Mouse (Mus musculus): ENCODE measurements around the gene Hist1h3i. TPM values are rescaled to one million over a fixed set of nuclear protein-coding genes. Genes with fewer than 3 reads are reported as not detected.
A peak's percentile ranks its signal among the peaks of the same experiment; 100 is the strongest.
"Not testable (repeated sequence)": the region's sequence is repeated elsewhere in the genome, so short reads cannot be mapped to it uniquely, and the experiment has no call there.

The Hist1h3i gene
- polyA plus RNA-seq, 1 experiment from 2014 or later: 72.0 TPM

DNA sequence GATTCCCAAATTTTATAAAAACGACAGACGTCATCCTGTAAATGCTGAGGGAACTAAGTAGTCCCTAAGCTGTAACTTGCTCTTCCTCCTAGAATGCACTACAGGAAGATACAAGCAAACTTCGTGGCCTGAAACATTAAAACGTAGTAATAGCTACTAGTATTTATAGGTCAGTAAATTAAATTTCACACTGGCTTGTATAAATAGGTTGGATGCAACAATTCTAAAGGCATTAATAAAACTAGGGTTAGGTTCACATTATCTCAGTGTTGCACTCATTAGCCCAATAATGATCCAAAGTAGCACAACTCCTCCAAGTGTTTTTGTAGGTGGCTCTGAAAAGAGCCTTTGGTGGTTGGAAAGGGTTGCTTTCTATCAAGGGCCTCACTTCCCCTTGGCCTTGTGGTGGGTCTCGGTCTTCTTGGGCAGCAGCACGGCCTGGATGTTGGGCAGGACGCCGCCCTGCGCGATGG, 30.1 kb downstream of the Hist1h3i start:
- H3K4me3 ChIP-seq (replicated peaks; ENCODE audit: low read depth, low read length): peak overlapping the region; percentile 44
- H3K4me1 ChIP-seq (replicated peaks; ENCODE audit: insufficient read depth, low read length): no peaks in the 10 kb centered on the region
- H3K36me3 ChIP-seq (ENCODE audit: insufficient read depth, low read length): no peaks in the 10 kb centered on the region
- ATAC-seq (replicated peaks; ENCODE audit: low FRiP score, low read depth): no peak
- H3K9me3 ChIP-seq (replicated peaks; ENCODE audit: low read length): no peaks in the 10 kb centered on the region
- no peak for TF ChIP-seq CTCF (IDR thresholded peaks at IDR 0.05; ENCODE audit: low read depth)
- DNase-seq (ENCODE audit: low spot score): peak; percentile 29
- 2% methylated on average over 10 of the region's 10 CpGs for WGBS
- peak overlapping the region; percentile 65 for H3K4me2 ChIP-seq (ENCODE audit: low read length)
- peak overlapping the region; percentile 92 for H3K27ac ChIP-seq
- H3K27me3 ChIP-seq (ENCODE audit: insufficient read depth, low read length): no peaks in the 10 kb centered on the region
- peak overlapping the region; percentile 46; the same call in 1 of the 2 replicates for H3K9ac ChIP-seq (ENCODE audit: low read depth, low read length)

- no peak for ATAC-seq (replicated peaks; ENCODE audit: low FRiP score, low read depth)
- H3K4me2 ChIP-seq (ENCODE audit: low read length): 0 out of 2 replicates have a peak overlapping the region, but pooled peaks have one; percentile 16
- no peaks in the 10 kb centered on the region for H3K27me3 ChIP-seq (ENCODE audit: insufficient read depth, low read length)
- H3K27ac ChIP-seq: no peak overlapping the region
- TF ChIP-seq CTCF (IDR thresholded peaks at IDR 0.05; ENCODE audit: low read depth): no peak
- no peaks in the 10 kb centered on the region for H3K9me3 ChIP-seq (replicated peaks; ENCODE audit: low read length)
- no peak overlapping the region for H3K4me3 ChIP-seq (replicated peaks; ENCODE audit: low read depth, low read length)
- 22% methylated on average over 3 of the region's 3 CpGs for WGBS
- no peaks in the 10 kb centered on the region for H3K4me1 ChIP-seq (replicated peaks; ENCODE audit: insufficient read depth, low read length)
- no peaks in the 10 kb centered on the region for H3K36me3 ChIP-seq (ENCODE audit: insufficient read depth, low read length)
- no peak overlapping the region for H3K9ac ChIP-seq (ENCODE audit: low read depth, low read length)
- peak; percentile 47 for DNase-seq (ENCODE audit: low spot score)
Observed at GRCm38 (mm10) chr13:21752356-21752755, 30.8 kb downstream of the Hist1h3i start.

DNA sequence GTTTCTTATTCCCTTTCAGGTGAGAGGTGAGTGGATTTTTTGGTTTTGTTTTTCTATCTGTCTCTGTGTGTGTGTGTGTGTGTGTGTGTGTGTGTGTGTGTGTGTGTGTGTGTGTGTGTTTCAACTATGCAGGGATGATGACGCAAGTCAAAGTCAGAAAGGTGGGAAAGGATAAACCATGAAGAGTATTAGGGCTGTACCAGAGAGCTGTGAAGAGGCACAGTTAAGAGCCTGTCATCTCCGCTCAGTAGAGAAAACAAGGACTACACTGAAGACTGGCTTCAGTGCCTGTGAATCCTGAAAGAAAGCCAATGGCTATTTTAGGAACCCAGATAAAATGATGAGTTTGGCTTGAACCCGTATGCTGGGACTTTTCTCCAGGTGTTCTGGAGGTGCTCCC, 31.3 kb downstream of the Hist1h3i start:
- 0 out of 2 replicates have a peak overlapping the region, but pooled peaks have one; percentile 16 for H3K4me2 ChIP-seq (ENCODE audit: low read length)
- H3K4me3 ChIP-seq (replicated peaks; ENCODE audit: low read depth, low read length): no peak overlapping the region
- H3K27ac ChIP-seq: no peak overlapping the region
- H3K36me3 ChIP-seq (ENCODE audit: insufficient read depth, low read length): no peaks in the 10 kb centered on the region
- DNase-seq (ENCODE audit: low spot score) (no peak), ATAC-seq (replicated peaks; ENCODE audit: low FRiP score, low read depth) (no peak)
- 78% methylated on average over 3 of the region's 3 CpGs for WGBS
- no peaks in the 10 kb centered on the region for H3K27me3 ChIP-seq (ENCODE audit: insufficient read depth, low read length)
- H3K4me1 ChIP-seq (replicated peaks; ENCODE audit: insufficient read depth, low read length): no peaks in the 10 kb centered on the region
- no peak for TF ChIP-seq CTCF (IDR thresholded peaks at IDR 0.05; ENCODE audit: low read depth)
- H3K9ac ChIP-seq (ENCODE audit: low read depth, low read length): no peak overlapping the region
- no peaks in the 10 kb centered on the region for H3K9me3 ChIP-seq (replicated peaks; ENCODE audit: low read length)

DNA sequence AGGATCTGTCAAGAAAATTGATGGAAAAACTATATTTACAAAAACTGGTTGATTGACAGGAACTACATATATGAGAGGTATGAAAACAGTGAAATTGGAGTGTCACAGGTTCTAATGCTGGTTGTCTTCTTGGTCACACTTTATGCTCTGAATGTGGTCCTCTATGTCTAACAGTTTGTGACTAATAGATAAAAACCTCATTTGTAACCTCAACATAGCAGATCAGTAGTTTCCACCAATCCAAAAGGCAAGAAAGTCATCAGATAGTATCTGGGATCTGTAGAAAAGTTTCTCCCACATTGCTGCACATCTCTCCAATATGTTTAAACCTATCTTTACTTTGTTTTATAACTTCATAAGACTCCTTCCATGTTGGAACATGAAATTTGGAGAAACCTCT, 31.8 kb downstream of the Hist1h3i start:
- no peak for DNase-seq (ENCODE audit: low spot score)
- H3K36me3 ChIP-seq (ENCODE audit: insufficient read depth, low read length): no peaks in the 10 kb centered on the region
- TF ChIP-seq CTCF (IDR thresholded peaks at IDR 0.05; ENCODE audit: low read depth): no peak
- ATAC-seq (replicated peaks; ENCODE audit: low FRiP score, low read depth): no peak
- no peaks in the 10 kb centered on the region for H3K4me1 ChIP-seq (replicated peaks; ENCODE audit: insufficient read depth, low read length)
- H3K4me3 ChIP-seq (replicated peaks; ENCODE audit: low read depth, low read length): no peak overlapping the region
- H3K27ac ChIP-seq: no peak overlapping the region
- H3K9ac ChIP-seq (ENCODE audit: low read depth, low read length): no peak overlapping the region
- H3K9me3 ChIP-seq (replicated peaks; ENCODE audit: low read length): no peaks in the 10 kb centered on the region
- no peaks in the 10 kb centered on the region for H3K27me3 ChIP-seq (ENCODE audit: insufficient read depth, low read length)
- no peak overlapping the region for H3K4me2 ChIP-seq (ENCODE audit: low read length)

DNA sequence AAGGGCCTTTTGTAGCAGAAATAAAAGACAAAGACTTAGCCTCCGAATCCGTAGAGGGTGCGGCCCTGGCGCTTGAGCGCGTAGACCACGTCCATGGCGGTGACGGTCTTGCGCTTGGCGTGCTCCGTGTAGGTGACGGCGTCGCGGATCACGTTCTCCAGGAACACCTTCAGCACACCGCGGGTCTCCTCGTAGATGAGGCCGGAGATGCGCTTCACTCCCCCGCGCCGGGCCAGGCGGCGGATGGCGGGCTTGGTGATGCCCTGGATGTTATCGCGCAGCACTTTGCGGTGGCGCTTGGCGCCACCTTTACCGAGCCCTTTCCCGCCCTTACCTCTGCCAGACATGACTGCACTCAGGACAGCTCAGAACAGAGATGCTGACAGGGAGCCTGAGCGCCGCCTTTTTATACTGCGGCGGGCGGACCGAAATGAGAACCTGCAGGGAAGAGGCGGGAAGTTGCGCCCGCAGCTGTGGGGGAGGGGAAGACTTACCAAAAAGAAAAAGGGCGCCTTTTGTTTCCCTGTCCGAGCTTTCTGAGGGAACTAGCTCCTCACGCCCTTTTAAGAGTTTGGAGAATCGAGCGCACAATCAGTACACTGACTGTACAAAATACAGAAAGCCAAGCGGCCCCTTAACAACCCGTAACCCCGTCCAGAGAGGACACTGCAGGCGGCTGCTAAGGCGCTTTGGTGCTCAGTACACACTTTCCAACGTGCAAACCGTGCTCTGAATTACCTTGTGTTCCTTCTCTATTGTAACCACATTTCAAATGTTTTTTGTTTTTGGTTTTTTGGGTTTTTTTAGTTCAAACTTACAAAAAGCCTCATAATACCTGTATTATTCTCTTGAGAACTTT, 32.8 kb downstream of the Hist1h3i start, which contains the start of gene Hist1h4k:
TSS of gene Hist1h4k (minus strand) at position 347 of the 859 bp plus-strand sequence.
- not testable (repeated sequence) for H3K9me3 ChIP-seq (replicated peaks; ENCODE audit: low read length); H3K27me3 ChIP-seq (ENCODE audit: insufficient read depth, low read length); H3K36me3 ChIP-seq (ENCODE audit: insufficient read depth, low read length); H3K4me1 ChIP-seq (replicated peaks; ENCODE audit: insufficient read depth, low read length)
- WGBS: under 1% methylated on average over 43 of the region's 56 CpGs
- H3K9ac ChIP-seq (ENCODE audit: low read depth, low read length): peak within 1 kb of the TSS; percentile 43
- H3K27ac ChIP-seq: peak within 1 kb of the TSS; percentile 86
- peak within 1 kb of the TSS; percentile 51 for H3K4me2 ChIP-seq (ENCODE audit: low read length)
- ATAC-seq (replicated peaks; ENCODE audit: low FRiP score, low read depth) (peak; percentile 70), DNase-seq (ENCODE audit: low spot score) (peak; percentile 90)
- peak within 1 kb of the TSS; percentile 35 for H3K4me3 ChIP-seq (replicated peaks; ENCODE audit: low read depth, low read length)

- DNase-seq (ENCODE audit: low spot score) (peak; percentile 38), ATAC-seq (replicated peaks; ENCODE audit: low FRiP score, low read depth) (no peak)
- WGBS: 5% methylated on average over 5 of the region's 5 CpGs
- H3K4me1 ChIP-seq (replicated peaks; ENCODE audit: insufficient read depth, low read length): no peaks in the 10 kb centered on the region
- peak overlapping the region; percentile 43 for H3K9ac ChIP-seq (ENCODE audit: low read depth, low read length)
- H3K27ac ChIP-seq: peak overlapping the region; percentile 86; the same call in 1 of the 2 replicates
- H3K36me3 ChIP-seq (ENCODE audit: insufficient read depth, low read length): no peaks in the 10 kb centered on the region
- TF ChIP-seq CTCF (IDR thresholded peaks at IDR 0.05; ENCODE audit: low read depth): no peak
- H3K9me3 ChIP-seq (replicated peaks; ENCODE audit: low read length): no peaks in the 10 kb centered on the region
- peak overlapping the region; percentile 51 for H3K4me2 ChIP-seq (ENCODE audit: low read length)
- no peaks in the 10 kb centered on the region for H3K27me3 ChIP-seq (ENCODE audit: insufficient read depth, low read length)
- peak overlapping the region; percentile 35 for H3K4me3 ChIP-seq (replicated peaks; ENCODE audit: low read depth, low read length)
Observed at GRCm38 (mm10) chr13:21749387-21750158, 33.6 kb downstream of the Hist1h3i start.
